In the genomic region with DNA sequence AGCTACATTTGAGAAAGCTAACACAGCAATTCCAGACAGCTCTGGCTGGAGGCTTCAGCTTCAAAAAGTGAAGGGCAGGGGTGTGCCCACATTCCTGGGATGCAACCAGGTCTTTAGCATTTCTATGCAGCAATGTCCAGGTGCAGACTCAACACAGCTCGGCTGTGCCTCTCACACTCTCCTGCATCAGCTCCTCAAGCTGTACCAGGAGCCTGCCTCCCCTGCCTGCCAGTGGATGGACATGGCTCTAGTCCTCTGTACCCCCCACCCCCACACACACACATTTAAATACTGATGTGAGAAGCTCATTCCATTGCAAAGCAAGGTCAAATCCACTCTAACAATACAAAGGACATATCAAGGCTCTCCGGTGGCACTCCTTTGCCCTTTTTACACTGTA, we compare ENCODE assay signal across 23 mouse cellular contexts.
A peak's percentile ranks its signal among the peaks of the same experiment; 100 is the strongest.
DNase-seq lines count a peak whose midpoint lies in the region; ATAC-seq and TF ChIP-seq lines count a peak whose summit lies in the region.
"Had no signal": no experiment of that assay in that cellular context is flagged by ENCODE, and none has a peak within 500 bp of the region (broad histone marks: within the 10 kb centered on the region; RNA-seq: fewer than 3 reads in every experiment).

No protein-coding gene starts in this region.

- TF ChIP-seq CTCF in ES-Bruce4 (IDR thresholded peaks at IDR 0.05; ENCODE audit: low read depth, low read length), result no peak
- no peak for TF ChIP-seq CTCF in intestine, postnatal 0 days (IDR thresholded peaks at IDR 0.05; ENCODE audit: low read depth)

- no peaks in the 10 kb centered on the region for H3K27me3 ChIP-seq in ES-Bruce4 (ENCODE audit: control insufficient read depth, insufficient read depth, low read length, poor library complexity, severe bottlenecking)
- H3K27me3 ChIP-seq in intestine, postnatal 0 days (replicated peaks; ENCODE audit: control insufficient read depth, insufficient read depth, low read length), result no peaks in the 10 kb centered on the region
- H3K27me3 ChIP-seq: embryonic facial prominence, embryonic 12.5 days; embryonic facial prominence, embryonic 15.5 days; forebrain, embryonic 12.5 days; forebrain, embryonic 15.5 days; hindbrain, embryonic 12.5 days; hindbrain, embryonic 15.5 days; intestine, embryonic 15.5 days had no signal

- peaks cover 8% of the 10 kb centered on the region for H3K4me1 ChIP-seq in ES-Bruce4 (ENCODE audit: control insufficient read depth, insufficient read depth, low read length)
- H3K4me1 ChIP-seq in ES-E14 (ENCODE audit: control insufficient read depth in 2 of 2, insufficient read depth in 2 of 2, low read length in 2 of 2, poor library complexity in 1 of 2), result peaks cover 19 to 50% of the 10 kb centered on the region in 2 experiments
- no peaks in the 10 kb centered on the region for H3K4me1 ChIP-seq in intestine, postnatal 0 days (replicated peaks; ENCODE audit: control insufficient read depth, insufficient read depth, low read length)
- H3K4me1 ChIP-seq: embryonic facial prominence, embryonic 12.5 days; embryonic facial prominence, embryonic 15.5 days; forebrain, embryonic 12.5 days; forebrain, embryonic 15.5 days; hindbrain, embryonic 12.5 days; hindbrain, embryonic 15.5 days; intestine, embryonic 15.5 days had no signal

- WGBS in intestine, postnatal 0 days, result 78% methylated on average over 2 of the region's 2 CpGs

- no peaks in the 10 kb centered on the region for H3K36me3 ChIP-seq in ES-Bruce4 (ENCODE audit: control insufficient read depth, insufficient read depth, low read length, poor library complexity, severe bottlenecking)
- H3K36me3 ChIP-seq in ES-E14 (ENCODE audit: control insufficient read depth, insufficient read depth, low read length, poor library complexity, severe bottlenecking), result no peaks in the 10 kb centered on the region
- H3K36me3 ChIP-seq in intestine, postnatal 0 days (ENCODE audit: control insufficient read depth, insufficient read depth), result no peaks in the 10 kb centered on the region
- H3K36me3 ChIP-seq: embryonic facial prominence, embryonic 12.5 days; embryonic facial prominence, embryonic 15.5 days; forebrain, embryonic 15.5 days; intestine, embryonic 15.5 days had no signal

- no peak overlapping the region for H3K4me2 ChIP-seq in intestine, postnatal 0 days (replicated peaks; ENCODE audit: low read depth)
- H3K4me2 ChIP-seq: embryonic facial prominence, embryonic 12.5 days; embryonic facial prominence, embryonic 15.5 days; forebrain, embryonic 12.5 days; forebrain, embryonic 15.5 days; heart, embryonic 11.5 days; hindbrain, embryonic 12.5 days; hindbrain, embryonic 15.5 days; intestine, embryonic 15.5 days had no signal

- DNase-seq in ES-E14 (ENCODE audit: low read depth, low spot score) (peak; percentile 59), WW6 (ENCODE audit: low read depth, low spot score) (peak; percentile 54)
- no peak for DNase-seq in left cerebral cortex, adult 18-20 months (ENCODE audit: low spot score in 2 of 2)
- DNase-seq: adrenal gland, postnatal 10 days; adrenal gland, postnatal 36 days; cerebellum, adult 2 months; cerebellum, adult 9-11 months; cerebellum, postnatal 25 days; gastrocnemius, postnatal 25 days; heart, adult 18-20 months; kidney, adult 18-20 months had no signal

- TF ChIP-seq POLR2A in ES-Bruce4 (IDR thresholded peaks at IDR 0.05; ENCODE audit: insufficient read depth, low read length), result no peak

- no peaks in the 10 kb centered on the region for H3K9me3 ChIP-seq in ES-Bruce4 (replicated peaks; ENCODE audit: control insufficient read depth, insufficient read depth, low read length, poor library complexity, severe bottlenecking)
- no peaks in the 10 kb centered on the region for H3K9me3 ChIP-seq in ES-E14 (ENCODE audit: control insufficient read depth, insufficient read depth, low read depth, low read length)
- no peaks in the 10 kb centered on the region for H3K9me3 ChIP-seq in intestine, postnatal 0 days (ENCODE audit: control insufficient read depth)
- H3K9me3 ChIP-seq: embryonic facial prominence, embryonic 12.5 days; embryonic facial prominence, embryonic 15.5 days; forebrain, embryonic 12.5 days; forebrain, embryonic 15.5 days; hindbrain, embryonic 12.5 days; hindbrain, embryonic 15.5 days; intestine, embryonic 15.5 days had no signal

- H3K9ac ChIP-seq in ES-Bruce4 (ENCODE audit: low read depth, poor library complexity, severe bottlenecking) (no peak overlapping the region), ES-E14 (ENCODE audit: insufficient read depth, low read depth, low read length, poor library complexity, severe bottlenecking) (no peak overlapping the region)
- no peak overlapping the region for H3K9ac ChIP-seq in intestine, postnatal 0 days (ENCODE audit: low read depth, low read length)
- H3K9ac ChIP-seq: embryonic facial prominence, embryonic 12.5 days; embryonic facial prominence, embryonic 15.5 days; forebrain, embryonic 12.5 days; forebrain, embryonic 15.5 days; hindbrain, embryonic 12.5 days; hindbrain, embryonic 15.5 days; intestine, embryonic 15.5 days had no signal

- TF ChIP-seq EP300 in ES-Bruce4 (IDR thresholded peaks at IDR 0.05; ENCODE audit: insufficient read depth, low read depth, low read length), result peak; percentile 95

- H3K4me3 ChIP-seq in ES-Bruce4 (ENCODE audit: low read depth, low read length) (no peak overlapping the region), ES-E14 (ENCODE audit: insufficient read depth in 1 of 2, low read depth in 1 of 2, low read length in 2 of 2, poor library complexity in 1 of 2, severe bottlenecking in 1 of 2) (no peak overlapping the region)
- no peak overlapping the region for H3K4me3 ChIP-seq in intestine, postnatal 0 days (ENCODE audit: low read depth, low read length)
- H3K4me3 ChIP-seq: embryonic facial prominence, embryonic 12.5 days; embryonic facial prominence, embryonic 15.5 days; forebrain, embryonic 12.5 days; forebrain, embryonic 15.5 days; hindbrain, embryonic 12.5 days; hindbrain, embryonic 15.5 days; intestine, embryonic 15.5 days had no signal

- no peak for ATAC-seq in intestine, postnatal 0 days
- ATAC-seq in inflammation-experienced regulatory T-cells, adult 6 months, result no peak
- ATAC-seq: CD4-positive, CD25-positive, alpha-beta regulatory T cell, adult 4 months; forebrain, embryonic 15.5 days; intestine, embryonic 15.5 days had no signal

- in situ Hi-C loops in ES-E14 (cut with MboI; ENCODE audit: low sequenced_read_pairs in 2 of 2, unreplicated experiment in 2 of 2), result no loop called here

- peak overlapping the region; percentile 51 for H3K27ac ChIP-seq in ES-Bruce4 (ENCODE audit: insufficient read depth, low read length)
- peak overlapping the region; percentile 87; the same call in 1 of the 2 replicates for H3K27ac ChIP-seq in ES-E14 (ENCODE audit: insufficient read depth, low read depth, low read length, poor library complexity, severe bottlenecking)
- H3K27ac ChIP-seq in intestine, postnatal 0 days (ENCODE audit: low read depth, low read length), result no peak overlapping the region
- H3K27ac ChIP-seq: embryonic facial prominence, embryonic 12.5 days; embryonic facial prominence, embryonic 15.5 days; forebrain, embryonic 12.5 days; forebrain, embryonic 15.5 days; hindbrain, embryonic 12.5 days; hindbrain, embryonic 15.5 days; intestine, embryonic 15.5 days had no signal

TF ChIP-seq in ES-E14, 5 proteins besides CTCF, POLR2A, EP300 and RAD21:
- TF ChIP-seq CHD2 (IDR thresholded peaks at IDR 0.05; ENCODE audit: low read depth, low read length) (peak; percentile 25; the same call in 1 of the 2 replicates), MAFK (IDR thresholded peaks at IDR 0.05; ENCODE audit: insufficient read depth, low read depth, low read length) (0 out of 2 replicates have a peak, but pooled peaks have one; percentile 44), ZC3H11A (IDR thresholded peaks at IDR 0.05; ENCODE audit: borderline replicate concordance, low read depth, low read length) (no peak)

Comparison
In these comparisons a context has a peak if more than half of its experiments do, and no peak if none do; other contexts are left out.
1. DNase-seq: peak in ES-E14 (single experiment) and WW6 (single experiment); none in left cerebral cortex, adult 18-20 months (0 of 2).